Mouse (Mus musculus) midbrain, embryonic 11.5 days (tissue): ENCODE results near the gene Grm8. TPM values are rescaled to one million over a fixed set of nuclear protein-coding genes. Genes with fewer than 3 reads are reported as not detected.

Source experiments
- ATAC-seq: fragments of 200-750 bp; cut with Nextera tagmentation; 2 replicates; pipeline ENCODE4 v1.8.0; 2017; ENCODE audit warnings: moderate TSS enrichment, moderate library complexity; ENCODE audit not compliant: low FRiP score
- DNase-seq: peaks from one replicate; pipeline ENCODE4 v3.0.0; 2015; ENCODE audit warnings: low spot score; ENCODE audit errors: missing footprints
- H3K27ac ChIP-seq: fragments of 300-500 bp; sonication (generic); 2 replicates; pipeline ENCODE4 v1.5.1; 2014; ENCODE audit warnings: low read depth, low read length
- H3K27me3 ChIP-seq: fragments of 300-500 bp; sonication (generic); 2 replicates; pipeline ENCODE4 v1.6.1; 2014; ENCODE audit warnings: mild to moderate bottlenecking, low read length, moderate library complexity, mixed read lengths; ENCODE audit not compliant: control insufficient read depth, insufficient read depth
- H3K36me3 ChIP-seq: fragments of 300-500 bp; sonication (generic); 2 replicates; pipeline ENCODE4 v1.6.1; 2014; ENCODE audit warnings: mild to moderate bottlenecking, low read length, moderate library complexity, mixed read lengths; ENCODE audit not compliant: control insufficient read depth, insufficient read depth
- H3K4me1 ChIP-seq: fragments of 300-500 bp; sonication (generic); 2 replicates; pipeline ENCODE4 v1.6.1; 2014; ENCODE audit warnings: low read length; ENCODE audit not compliant: control insufficient read depth, insufficient read depth
- H3K4me2 ChIP-seq: fragments of 300-500 bp; sonication (generic); 2 replicates; pipeline ENCODE4 v1.6.1; 2014; ENCODE audit warnings: mild to moderate bottlenecking, moderate library complexity
- H3K4me3 ChIP-seq: fragments of 300-500 bp; sonication (generic); 2 replicates; pipeline ENCODE4 v1.5.1; 2014; ENCODE audit warnings: low read depth, low read length
- H3K9ac ChIP-seq: fragments of 300-500 bp; sonication (generic); 2 replicates; pipeline ENCODE4 v1.6.1; 2014; ENCODE audit warnings: low read length
- H3K9me3 ChIP-seq: fragments of 300-500 bp; sonication (generic); 2 replicates; pipeline ENCODE4 v1.6.1; 2016; ENCODE audit warnings: low read length; ENCODE audit not compliant: control insufficient read depth
- WGBS: fragments of 180-500 bp; shearing (Covaris S2); extraction: QIAGEN DNeasy Blood & Tissue Kit; methylation state at CpG from one replicate; pipeline ENCODE4 v1.1.7; 2014; 5-methylcytosine and 5-hydroxymethylcytosine counted together
- polyA plus RNA-seq: library from polyadenylated mRNA; unstranded; fragments of >200 nt; fragmentation: Nextera tagmentation; extraction: Ambion mirVana; gene quantifications from 2 replicates; pipeline ENCODE4 v1.2.1, GENCODE M21; 2014

Grm8 gene
- polyA plus RNA-seq, 1 experiment from 2014 or later: 3.5 TPM

DNA sequence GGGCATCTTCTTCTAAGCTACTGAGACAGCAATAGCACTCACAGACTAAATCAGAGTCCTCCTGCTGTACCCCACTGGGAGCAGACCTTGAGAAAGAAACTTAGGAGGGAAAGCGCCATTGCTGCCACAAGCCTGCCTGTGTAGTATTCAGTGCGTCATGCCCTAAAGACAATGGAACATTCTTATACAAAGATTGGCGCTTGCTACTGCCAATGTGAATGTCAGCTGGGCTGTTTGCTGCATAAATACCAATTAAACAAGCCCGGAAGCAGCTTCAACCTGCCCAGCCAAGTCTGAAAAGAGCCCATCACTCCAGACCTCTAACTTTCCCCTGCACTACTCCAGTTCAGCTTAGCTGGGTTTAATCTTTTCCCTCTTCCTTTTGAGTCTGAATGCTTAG lies 2.9 kb downstream of the Grm8 start:
- peaks cover 28% of the 10 kb centered on the region for H3K27me3 ChIP-seq
- DNase-seq: peak; percentile 84
- WGBS: 10% methylated on average over 4 of the region's 4 CpGs
- H3K4me1 ChIP-seq: peaks cover 17% of the 10 kb centered on the region
- H3K27ac ChIP-seq: no peak overlapping the region
- no peak for ATAC-seq
- H3K36me3 ChIP-seq: no peaks in the 10 kb centered on the region
- no peak overlapping the region for H3K9ac ChIP-seq
- no peaks in the 10 kb centered on the region for H3K9me3 ChIP-seq
- H3K4me3 ChIP-seq: no peak overlapping the region
- H3K4me2 ChIP-seq: peak overlapping the region; percentile 1; the same call in 1 of the 2 replicates

GRCm38 (mm10) chr6:28128871-28129270 lies 6.1 kb downstream of the Grm8 start:
- H3K4me1 ChIP-seq: peaks cover 13% of the 10 kb centered on the region
- no peaks in the 10 kb centered on the region for H3K9me3 ChIP-seq
- H3K4me2 ChIP-seq: no peak overlapping the region
- 86% methylated on average over 4 of the region's 4 CpGs for WGBS
- H3K27me3 ChIP-seq: peaks cover 21% of the 10 kb centered on the region
- ATAC-seq (no peak), DNase-seq (no peak)
- H3K27ac ChIP-seq: no peak overlapping the region
- no peak overlapping the region for H3K4me3 ChIP-seq
- no peak overlapping the region for H3K9ac ChIP-seq
- no peaks in the 10 kb centered on the region for H3K36me3 ChIP-seq

- Histone ChIP-seq H3K4me1 (no peaks in the 10 kb centered on the region), H3K9me3 (no peaks in the 10 kb centered on the region), H3K9ac (no peak overlapping the region), H3K36me3 (no peaks in the 10 kb centered on the region), H3K27me3 (no peaks in the 10 kb centered on the region), H3K4me2 (no peak overlapping the region), H3K27ac (no peak overlapping the region), H3K4me3 (no peak overlapping the region)
- no peak for ATAC-seq
- DNase-seq: no peak
- WGBS: 90% methylated on average over 2 of the region's 2 CpGs
Observed at GRCm38 (mm10) chr6:28115519-28115918, 19.5 kb downstream of the Grm8 start.

- H3K4me1 ChIP-seq: no peaks in the 10 kb centered on the region
- no peaks in the 10 kb centered on the region for H3K36me3 ChIP-seq
- H3K27ac ChIP-seq: no peak overlapping the region
- H3K4me3 ChIP-seq: no peak overlapping the region
- WGBS: 69% methylated on average over 1 of the region's 1 CpGs
- ATAC-seq (no peak), DNase-seq (no peak)
- H3K9ac ChIP-seq: no peak overlapping the region
- H3K4me2 ChIP-seq: no peak overlapping the region
- H3K27me3 ChIP-seq: no peaks in the 10 kb centered on the region
- H3K9me3 ChIP-seq: no peaks in the 10 kb centered on the region
Observed at GRCm38 (mm10) chr6:28114916-28115315, 20.1 kb downstream of the Grm8 start.

- ATAC-seq: no peak
- Histone ChIP-seq H3K4me2 (no peak overlapping the region), H3K4me3 (no peak overlapping the region), H3K27me3 (no peaks in the 10 kb centered on the region), H3K9ac (no peak overlapping the region), H3K27ac (no peak overlapping the region), H3K9me3 (no peaks in the 10 kb centered on the region), H3K36me3 (no peaks in the 10 kb centered on the region), H3K4me1 (no peaks in the 10 kb centered on the region)
- 88% methylated on average over 8 of the region's 8 CpGs for WGBS
- no peak for DNase-seq
Observed at GRCm38 (mm10) chr6:28111551-28111950, 23.4 kb downstream of the Grm8 start.

DNA sequence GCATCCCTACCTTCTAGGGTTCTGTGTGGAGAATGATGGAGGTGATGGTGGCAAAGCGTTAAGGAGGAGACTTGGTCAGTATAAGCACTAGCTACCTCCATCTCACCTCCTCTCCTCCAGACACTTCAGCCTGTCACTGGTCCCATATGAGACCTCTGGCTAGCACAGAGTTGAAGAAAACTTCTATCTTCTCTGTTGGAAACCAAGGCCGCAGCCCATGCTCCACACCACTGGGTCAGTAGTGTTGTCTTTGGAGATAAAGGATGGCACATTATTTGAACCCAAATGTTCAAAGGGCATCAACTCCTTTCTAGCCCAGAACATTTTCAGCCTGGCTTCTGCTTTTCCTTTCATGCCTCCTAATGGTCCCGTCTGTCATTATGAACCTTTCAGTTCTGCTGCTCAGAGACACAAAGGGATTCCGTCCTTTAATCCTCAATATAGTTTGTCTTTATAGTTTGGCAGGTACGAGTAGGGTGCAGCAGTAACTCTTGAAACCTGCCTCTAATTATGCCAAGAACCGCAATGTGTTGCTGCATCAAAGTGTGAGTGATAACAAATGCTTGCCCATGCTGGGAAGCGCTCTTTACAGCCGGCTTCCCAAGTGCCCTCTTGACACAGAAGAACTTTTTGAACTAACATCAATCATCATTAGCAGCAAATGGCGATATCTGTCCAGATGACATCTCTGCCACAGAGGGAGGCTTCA lies 32.2 kb downstream of the Grm8 start:
- H3K27me3 ChIP-seq: no peaks in the 10 kb centered on the region
- 74% methylated on average over 9 of the region's 9 CpGs for WGBS
- H3K4me1 ChIP-seq: no peaks in the 10 kb centered on the region
- no peaks in the 10 kb centered on the region for H3K36me3 ChIP-seq
- H3K27ac ChIP-seq: no peak overlapping the region
- no peaks in the 10 kb centered on the region for H3K9me3 ChIP-seq
- H3K9ac ChIP-seq: no peak overlapping the region
- H3K4me3 ChIP-seq: no peak overlapping the region
- ATAC-seq (no peak), DNase-seq (no peak)
- H3K4me2 ChIP-seq: no peak overlapping the region

- no peak for DNase-seq
- Histone ChIP-seq H3K27ac (no peak overlapping the region), H3K4me2 (no peak overlapping the region), H3K36me3 (no peaks in the 10 kb centered on the region), H3K27me3 (no peaks in the 10 kb centered on the region), H3K4me1 (no peaks in the 10 kb centered on the region), H3K4me3 (no peak overlapping the region), H3K9ac (no peak overlapping the region), H3K9me3 (no peaks in the 10 kb centered on the region)
- no peak for ATAC-seq
- WGBS: 84% methylated on average over 3 of the region's 3 CpGs
Observed at GRCm38 (mm10) chr6:28100001-28100400, 35.0 kb downstream of the Grm8 start.

- Histone ChIP-seq H3K9ac (no peak overlapping the region), H3K4me2 (no peak overlapping the region), H3K36me3 (no peaks in the 10 kb centered on the region), H3K9me3 (no peaks in the 10 kb centered on the region), H3K4me3 (no peak overlapping the region), H3K4me1 (no peaks in the 10 kb centered on the region), H3K27ac (no peak overlapping the region), H3K27me3 (no peaks in the 10 kb centered on the region)
- DNase-seq (no peak), ATAC-seq (no peak)
- WGBS: 91% methylated on average over 6 of the region's 6 CpGs
Observed at GRCm38 (mm10) chr6:28092511-28092910, 42.5 kb downstream of the Grm8 start.

GRCm38 (mm10) chr6:28091836-28092235 lies 43.1 kb downstream of the Grm8 start:
- DNase-seq (no peak), ATAC-seq (no peak)
- H3K27me3 ChIP-seq: no peaks in the 10 kb centered on the region
- 81% methylated on average over 3 of the region's 3 CpGs for WGBS
- no peak overlapping the region for H3K27ac ChIP-seq
- no peaks in the 10 kb centered on the region for H3K36me3 ChIP-seq
- H3K4me3 ChIP-seq: no peak overlapping the region
- no peaks in the 10 kb centered on the region for H3K4me1 ChIP-seq
- H3K9me3 ChIP-seq: no peaks in the 10 kb centered on the region
- no peak overlapping the region for H3K4me2 ChIP-seq
- H3K9ac ChIP-seq: no peak overlapping the region
